In the genomic region with DNA sequence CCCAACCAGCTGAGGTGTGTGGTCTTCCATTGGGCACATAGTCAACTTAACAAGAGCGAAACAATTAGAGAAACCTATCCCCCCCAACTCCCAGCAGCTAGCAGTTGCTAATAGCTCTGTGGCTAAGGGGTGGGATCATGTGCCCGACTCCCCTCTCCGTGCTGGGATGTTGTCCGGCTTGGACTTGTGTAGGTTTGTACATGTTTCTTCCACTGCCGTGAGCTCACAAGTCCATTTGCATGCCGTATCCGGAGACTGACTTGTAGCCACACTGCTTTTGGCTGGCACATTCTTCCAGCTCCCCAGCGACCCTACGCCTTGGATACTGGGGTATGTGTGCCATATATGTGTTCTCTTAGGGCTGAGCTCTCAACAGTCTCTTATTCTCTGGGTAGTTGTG, we compare ENCODE assay signal across 14 mouse cellular contexts. TPM values are rescaled to one million over a fixed set of nuclear protein-coding genes. Genes with fewer than 3 reads are reported as not detected.
DNase-seq lines count a peak whose midpoint lies in the region; ATAC-seq lines count a peak whose summit lies in the region.
"Had no signal": no experiment of that assay in that cellular context is flagged by ENCODE, and none has a peak within 500 bp of the region (broad histone marks: within the 10 kb centered on the region; RNA-seq: fewer than 3 reads in every experiment).

No protein-coding gene starts in this region.

- no peak overlapping the region for H3K9ac ChIP-seq in forebrain, embryonic 13.5 days
- H3K9ac ChIP-seq in hindbrain, embryonic 14.5 days: no peak overlapping the region
- no peak overlapping the region for H3K9ac ChIP-seq in midbrain, embryonic 11.5 days (ENCODE audit: low read length)
- H3K9ac ChIP-seq in neural tube, embryonic 13.5 days: no peak overlapping the region
- H3K9ac ChIP-seq: liver, embryonic 15.5 days had no signal

- 89% methylated on average over 9 of the region's 9 CpGs for WGBS in forebrain, embryonic 10.5 days
- 85% methylated on average over 9 of the region's 9 CpGs for WGBS in forebrain, embryonic 13.5 days
- WGBS in hindbrain, embryonic 10.5 days: 91% methylated on average over 9 of the region's 9 CpGs
- 91% methylated on average over 9 of the region's 9 CpGs for WGBS in hindbrain, embryonic 14.5 days
- WGBS in midbrain, embryonic 10.5 days: 91% methylated on average over 9 of the region's 9 CpGs
- 86% methylated on average over 9 of the region's 9 CpGs for WGBS in midbrain, embryonic 11.5 days
- WGBS in neural tube, embryonic 13.5 days: 85% methylated on average over 9 of the region's 9 CpGs

- peak overlapping the region; percentile 73 for H3K27ac ChIP-seq in forebrain, embryonic 10.5 days
- H3K27ac ChIP-seq in forebrain, embryonic 13.5 days: no peak overlapping the region; the same call in 1 of the 2 replicates
- peak overlapping the region; percentile 70; the same call in 1 of the 2 replicates for H3K27ac ChIP-seq in hindbrain, embryonic 10.5 days
- H3K27ac ChIP-seq in hindbrain, embryonic 14.5 days: no peak overlapping the region
- peak overlapping the region; percentile 72 for H3K27ac ChIP-seq in midbrain, embryonic 10.5 days (replicated peaks)
- H3K27ac ChIP-seq in midbrain, embryonic 11.5 days (ENCODE audit: low read depth, low read length): no peak overlapping the region
- 0 out of 2 replicates have a peak overlapping the region, but pooled peaks have one; percentile 71 for H3K27ac ChIP-seq in neural tube, embryonic 13.5 days (replicated peaks)
- H3K27ac ChIP-seq: liver, embryonic 15.5 days had no signal

- H3K4me1 ChIP-seq in forebrain, embryonic 10.5 days: peaks cover 85% of the 10 kb centered on the region
- peaks cover 68% of the 10 kb centered on the region for H3K4me1 ChIP-seq in forebrain, embryonic 13.5 days
- H3K4me1 ChIP-seq in hindbrain, embryonic 10.5 days (replicated peaks): peaks cover 67% of the 10 kb centered on the region
- peaks cover 38% of the 10 kb centered on the region for H3K4me1 ChIP-seq in hindbrain, embryonic 14.5 days (replicated peaks; ENCODE audit: control insufficient read depth, insufficient read depth, low read length)
- peaks cover 71% of the 10 kb centered on the region for H3K4me1 ChIP-seq in midbrain, embryonic 10.5 days
- peaks cover 37% of the 10 kb centered on the region for H3K4me1 ChIP-seq in midbrain, embryonic 11.5 days (ENCODE audit: control insufficient read depth, insufficient read depth, low read length)
- H3K4me1 ChIP-seq in neural tube, embryonic 13.5 days (replicated peaks): peaks cover 66% of the 10 kb centered on the region

- no peak overlapping the region for H3K4me3 ChIP-seq in forebrain, embryonic 10.5 days
- no peak overlapping the region for H3K4me3 ChIP-seq in forebrain, embryonic 13.5 days
- no peak overlapping the region for H3K4me3 ChIP-seq in hindbrain, embryonic 10.5 days
- H3K4me3 ChIP-seq in hindbrain, embryonic 14.5 days (replicated peaks; ENCODE audit: low read length): no peak overlapping the region
- H3K4me3 ChIP-seq in midbrain, embryonic 10.5 days: no peak overlapping the region
- no peak overlapping the region for H3K4me3 ChIP-seq in midbrain, embryonic 11.5 days (ENCODE audit: low read depth, low read length)
- no peak overlapping the region for H3K4me3 ChIP-seq in neural tube, embryonic 13.5 days
- H3K4me3 ChIP-seq: liver, embryonic 15.5 days had no signal

- no peaks in the 10 kb centered on the region for H3K27me3 ChIP-seq in forebrain, embryonic 10.5 days (ENCODE audit: poor library complexity, severe bottlenecking)
- H3K27me3 ChIP-seq in forebrain, embryonic 13.5 days: no peaks in the 10 kb centered on the region
- H3K27me3 ChIP-seq in hindbrain, embryonic 10.5 days (ENCODE audit: insufficient read depth, poor library complexity, severe bottlenecking): no peaks in the 10 kb centered on the region
- no peaks in the 10 kb centered on the region for H3K27me3 ChIP-seq in hindbrain, embryonic 14.5 days (ENCODE audit: control insufficient read depth, insufficient read depth, low read length)
- no peaks in the 10 kb centered on the region for H3K27me3 ChIP-seq in midbrain, embryonic 10.5 days (ENCODE audit: low read depth, poor library complexity, severe bottlenecking)
- H3K27me3 ChIP-seq in midbrain, embryonic 11.5 days (ENCODE audit: control insufficient read depth, insufficient read depth, low read length): no peaks in the 10 kb centered on the region
- H3K27me3 ChIP-seq in neural tube, embryonic 13.5 days: no peaks in the 10 kb centered on the region
- H3K27me3 ChIP-seq: liver, embryonic 15.5 days; Patski had no signal

- ATAC-seq in forebrain, embryonic 13.5 days: no peak
- ATAC-seq in hindbrain, embryonic 14.5 days (ENCODE audit: low FRiP score): no peak
- ATAC-seq in midbrain, embryonic 11.5 days (ENCODE audit: low FRiP score): no peak
- no peak for ATAC-seq in neural tube, embryonic 13.5 days (ENCODE audit: low read depth)
- ATAC-seq: activated CD4-positive, CD25-positive, alpha-beta regulatory T cell, adult 4 months; forebrain, embryonic 16.5 days; Patski had no signal

- H3K4me2 ChIP-seq in forebrain, embryonic 13.5 days: no peak overlapping the region
- H3K4me2 ChIP-seq in hindbrain, embryonic 14.5 days (replicated peaks): no peak overlapping the region
- no peak overlapping the region for H3K4me2 ChIP-seq in midbrain, embryonic 11.5 days
- no peak overlapping the region for H3K4me2 ChIP-seq in neural tube, embryonic 13.5 days

- no peak for DNase-seq in forebrain, embryonic 10.5 days (ENCODE audit: extremely low spot score, low spot score)
- DNase-seq in hindbrain, embryonic 10.5 days (ENCODE audit: low spot score): no peak
- DNase-seq in hindbrain, embryonic 14.5 days (ENCODE audit: low spot score): no peak
- DNase-seq in midbrain, embryonic 10.5 days (ENCODE audit: low spot score): no peak
- DNase-seq in midbrain, embryonic 11.5 days (ENCODE audit: low spot score, missing footprints): no peak
- DNase-seq in adrenal gland, adult 8-10 months: no peak
- DNase-seq: thymus, adult 18-20 months had no signal

- no peaks in the 10 kb centered on the region for H3K9me3 ChIP-seq in forebrain, embryonic 10.5 days
- no peaks in the 10 kb centered on the region for H3K9me3 ChIP-seq in forebrain, embryonic 13.5 days (replicated peaks)
- no peaks in the 10 kb centered on the region for H3K9me3 ChIP-seq in hindbrain, embryonic 10.5 days
- H3K9me3 ChIP-seq in hindbrain, embryonic 14.5 days (ENCODE audit: control insufficient read depth, low read length): no peaks in the 10 kb centered on the region
- no peaks in the 10 kb centered on the region for H3K9me3 ChIP-seq in midbrain, embryonic 10.5 days (replicated peaks)
- no peaks in the 10 kb centered on the region for H3K9me3 ChIP-seq in midbrain, embryonic 11.5 days (ENCODE audit: control insufficient read depth, low read length)
- H3K9me3 ChIP-seq in neural tube, embryonic 13.5 days: no peaks in the 10 kb centered on the region
- H3K9me3 ChIP-seq: liver, embryonic 15.5 days; megakaryocyte, embryonic 14.5 days had no signal

- peaks cover 4% of the 10 kb centered on the region; the same call in 1 of the 2 replicates for H3K36me3 ChIP-seq in forebrain, embryonic 10.5 days (replicated peaks)
- H3K36me3 ChIP-seq in forebrain, embryonic 13.5 days (ENCODE audit: poor library complexity, severe bottlenecking): no peaks in the 10 kb centered on the region
- H3K36me3 ChIP-seq in hindbrain, embryonic 10.5 days: no peaks in the 10 kb centered on the region
- H3K36me3 ChIP-seq in hindbrain, embryonic 14.5 days (replicated peaks; ENCODE audit: control insufficient read depth, insufficient read depth): no peaks in the 10 kb centered on the region
- no peaks in the 10 kb centered on the region for H3K36me3 ChIP-seq in midbrain, embryonic 10.5 days
- no peaks in the 10 kb centered on the region for H3K36me3 ChIP-seq in midbrain, embryonic 11.5 days (ENCODE audit: control insufficient read depth, insufficient read depth, low read length)
- no peaks in the 10 kb centered on the region for H3K36me3 ChIP-seq in neural tube, embryonic 13.5 days
- H3K36me3 ChIP-seq: liver, embryonic 15.5 days had no signal

RNA-seq across cellular contexts. Expression of a gene that starts 55.4 kb away (rescaled TPM):
- polyA plus RNA-seq in forebrain, embryonic 10.5 days (2016; fragmentation: Nextera tagmentation; extraction: Ambion mirVana): 24.7 and 27.4 TPM in 2 replicates
- polyA plus RNA-seq in forebrain, embryonic 13.5 days (2015; fragmentation: Nextera tagmentation; extraction: Ambion mirVana): 49.7 and 49.9 TPM in 2 replicates
- 24.1 and 33.1 TPM in 2 replicates for polyA plus RNA-seq in hindbrain, embryonic 10.5 days (2016; fragmentation: Nextera tagmentation; extraction: Ambion mirVana)
- polyA plus RNA-seq in hindbrain, embryonic 14.5 days (2014; fragmentation: Nextera tagmentation; extraction: Ambion mirVana): 63.0 and 65.9 TPM in 2 replicates
- 26.5 and 29.7 TPM in 2 replicates for polyA plus RNA-seq in midbrain, embryonic 10.5 days (2016; fragmentation: Nextera tagmentation; extraction: Ambion mirVana)
- 19.2 and 20.5 TPM in 2 replicates for polyA plus RNA-seq in midbrain, embryonic 11.5 days (2014; fragmentation: Nextera tagmentation; extraction: Ambion mirVana)
- 43.4 and 44.3 TPM in 2 replicates for polyA plus RNA-seq in neural tube, embryonic 13.5 days (2015; fragmentation: Nextera tagmentation; extraction: Ambion mirVana)
- total RNA-seq in adrenal gland, adult 8-10 months (2022): 10 to 100 TPM; 59.3 to 80.6 (median 74.3) TPM

Comparison
In these comparisons a context has a peak if more than half of its experiments do, and no peak if none do; other contexts are left out.
1. H3K27ac ChIP-seq: peak in forebrain, embryonic 10.5 days (single experiment), hindbrain, embryonic 10.5 days (single experiment), midbrain, embryonic 10.5 days (single experiment) and neural tube, embryonic 13.5 days (single experiment); none in forebrain, embryonic 13.5 days (single experiment), hindbrain, embryonic 14.5 days (single experiment) and midbrain, embryonic 11.5 days (single experiment).